Mouse (Mus musculus) CD4-positive, CD25-positive, alpha-beta regulatory T cell, adult 9 weeks (primary cell): ENCODE measurements around the gene Sox3. TPM values are rescaled to one million over a fixed set of nuclear protein-coding genes. Genes with fewer than 3 reads are reported as not detected.

ENCODE experiments used
- polyA plus RNA-seq: library from polyadenylated mRNA; unstranded; fragments of 100-300 nt; shearing (Covaris generic); gene quantifications from one replicate; pipeline ENCODE4 v1.2.1, GENCODE M21; 2017

The Sox3 gene
- polyA plus RNA-seq: not detected

DNA sequence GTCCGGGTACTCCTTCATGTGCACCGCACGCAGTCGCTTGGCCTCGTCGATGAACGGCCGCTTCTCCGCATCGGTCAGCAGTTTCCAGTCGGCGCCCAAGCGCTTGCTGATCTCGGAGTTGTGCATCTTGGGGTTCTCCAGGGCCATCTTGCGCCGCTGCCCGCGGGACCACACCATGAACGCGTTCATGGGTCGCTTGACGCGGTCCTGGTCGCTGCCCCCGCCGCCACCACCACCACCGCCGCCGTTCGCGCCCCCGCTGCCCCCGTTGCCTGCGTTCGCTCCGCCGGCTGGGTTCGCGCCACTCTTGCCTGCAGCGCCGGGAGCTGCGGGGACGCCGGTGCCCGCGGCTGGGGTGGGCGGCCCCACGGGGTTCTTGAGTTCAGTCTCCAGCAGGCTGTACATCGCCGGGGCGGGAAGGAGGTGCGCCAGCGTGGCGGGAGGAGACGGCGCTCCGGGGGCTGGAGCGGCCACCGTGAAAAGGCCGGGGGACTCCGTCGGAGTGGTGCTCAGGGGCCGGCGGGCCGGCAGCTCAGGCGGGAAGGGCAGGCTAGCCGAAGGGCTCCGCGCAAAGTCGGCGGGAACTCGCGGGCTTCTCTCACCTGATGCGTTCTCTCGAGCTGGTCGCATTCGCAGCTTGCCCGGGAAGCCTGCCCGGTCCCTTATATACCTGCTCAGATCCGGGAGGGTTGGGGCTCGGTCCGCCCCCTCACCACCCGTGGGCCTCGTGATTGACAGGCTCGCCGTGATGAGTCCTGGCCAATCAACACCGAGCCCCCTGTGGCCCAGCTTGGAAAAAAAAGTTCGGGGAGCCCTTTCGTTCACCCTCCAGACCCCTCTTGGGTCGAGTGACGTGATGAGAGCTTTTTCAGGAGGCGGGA, at the start of gene Sox3:
TSS of gene Sox3 (minus strand) at position 630 of the 881 bp plus-strand sequence.

